Mouse (Mus musculus) brain, embryonic 18.5 days (tissue): ENCODE data around the gene Gm28635.
"Not testable (repeated sequence)": the region's sequence is repeated elsewhere in the genome, so short reads cannot be mapped to it uniquely, and the experiment has no call there.

Experiments used
- DNase-seq: peaks from one replicate; pipeline ENCODE4 v3.0.0-alpha.2; 2012; ENCODE audit warnings: low read depth, low spot score

The Gm28635 gene

DNA sequence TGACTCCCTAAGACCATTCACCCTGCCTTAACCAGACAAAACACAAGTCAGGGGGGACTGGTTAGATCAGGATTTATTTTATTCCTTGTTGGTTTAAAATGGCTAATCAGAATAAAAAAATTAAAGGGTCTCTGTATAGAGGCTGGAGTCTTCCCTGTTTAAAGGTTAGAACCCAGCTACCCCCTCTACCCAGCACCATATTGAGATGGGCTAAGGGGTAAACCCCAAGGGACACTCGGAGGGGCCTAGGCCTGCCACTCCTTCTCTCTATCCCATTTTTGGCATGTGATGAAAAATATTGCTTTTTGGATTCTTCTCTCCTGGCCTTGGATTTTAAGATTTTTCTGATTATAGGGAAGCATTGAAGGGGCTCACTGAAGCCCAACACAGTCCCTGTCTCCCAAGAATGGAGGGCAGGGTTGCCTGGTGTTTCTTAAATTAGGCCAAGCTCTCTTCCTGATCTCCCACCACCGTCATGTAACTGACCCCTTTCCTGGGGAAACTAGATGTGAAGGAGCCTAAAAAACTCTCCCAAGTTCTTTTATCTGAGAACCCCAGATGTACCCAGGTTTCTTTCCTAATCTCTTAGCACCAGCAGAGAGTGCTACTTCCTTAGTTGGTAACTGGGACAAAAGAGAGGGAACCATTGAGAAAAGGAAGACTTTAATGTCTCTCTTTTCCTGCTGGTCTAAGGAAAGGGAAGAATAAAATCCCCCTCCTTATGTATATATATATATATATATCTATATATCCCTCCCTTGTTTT lies 10.4 kb upstream of the Gm28635 start:
- DNase-seq: no peak

DNA sequence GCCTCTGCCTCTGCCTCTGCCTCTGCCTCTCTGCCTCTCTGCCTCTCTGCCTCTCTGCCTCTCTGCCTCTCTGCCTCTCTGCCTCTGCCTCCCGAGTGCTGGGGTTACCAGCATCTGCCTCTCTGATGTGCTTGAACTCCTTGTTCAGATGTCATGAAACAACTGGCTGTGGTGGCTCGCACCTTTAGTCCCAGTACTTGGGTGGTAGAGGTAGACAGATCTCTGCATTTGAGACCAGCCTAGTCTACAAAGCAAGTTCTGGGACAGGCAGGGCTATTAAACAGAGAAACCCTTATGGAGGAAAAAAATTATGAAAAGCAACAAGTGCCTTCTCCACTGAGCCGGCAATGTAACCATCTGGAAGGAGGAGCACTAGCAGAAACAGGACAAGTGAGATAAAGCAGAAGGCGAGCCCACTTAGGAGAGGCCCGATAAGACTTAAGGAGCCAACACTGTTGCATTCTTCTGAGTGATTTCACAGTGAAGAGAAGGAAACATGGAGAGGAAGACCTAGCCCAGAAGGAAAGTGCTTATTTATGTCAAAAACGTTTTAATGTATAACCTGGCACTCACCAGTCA lies 4.9 kb upstream of the Gm28635 start:
- DNase-seq: no peak

DNA sequence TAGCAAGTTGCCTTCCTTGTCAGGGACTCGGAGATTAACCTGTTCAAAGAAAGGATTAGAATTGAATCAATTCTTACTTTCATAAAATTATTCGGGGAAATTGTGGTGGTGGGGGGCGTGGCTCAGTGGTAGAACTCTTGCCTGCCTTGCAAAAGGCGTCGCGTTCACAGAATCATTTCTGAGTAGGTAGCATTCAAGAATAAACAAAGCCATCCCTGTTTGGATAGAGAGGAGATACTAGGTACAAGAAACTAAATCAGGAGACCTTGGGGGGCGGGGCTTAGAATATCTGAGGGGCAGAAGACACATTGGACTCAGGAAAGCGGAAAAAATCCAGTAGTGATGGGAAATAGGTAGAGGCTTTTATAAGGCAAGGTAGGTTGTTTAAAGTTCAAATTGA lies 1.2 kb upstream of the Gm28635 start, which contains the start of gene Tmx2:
Tmx2 (minus strand) TSS at position 125 of the 400 bp plus-strand sequence.
- no peak for DNase-seq

DNA sequence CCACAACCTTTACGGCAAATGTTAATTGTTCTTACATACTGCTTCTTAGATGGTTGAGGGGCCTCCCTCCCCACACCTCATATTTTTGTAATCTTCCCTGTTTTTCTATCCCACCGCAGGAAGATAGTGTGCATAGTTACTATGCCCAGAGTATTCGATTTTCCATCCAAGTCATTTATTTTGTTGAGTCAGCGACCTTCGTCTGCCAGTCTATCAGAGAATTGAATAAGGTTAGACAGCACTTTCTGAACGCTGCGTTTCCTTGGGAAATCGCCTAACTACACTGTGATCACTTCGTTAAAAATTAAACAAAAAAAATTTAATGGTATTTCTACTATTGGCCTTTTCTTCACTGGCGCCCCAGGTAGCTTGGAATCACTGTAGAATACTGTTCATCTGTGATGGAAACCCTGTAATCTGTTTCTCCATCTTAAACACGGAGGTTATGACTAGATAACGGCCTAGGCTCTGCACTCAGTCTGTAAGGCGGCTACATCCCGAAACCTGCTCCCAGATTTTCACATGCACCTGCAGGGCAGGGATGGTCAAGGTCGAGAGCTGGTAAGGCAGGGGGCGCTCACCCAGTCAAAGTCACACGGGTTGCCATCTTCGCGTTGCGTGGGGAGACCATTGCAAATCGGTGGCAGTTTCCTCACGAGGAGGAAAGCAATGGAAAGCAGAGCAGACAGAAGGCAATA lies 422 bp downstream of the Gm28635 start:
- DNase-seq: no peak

DNA sequence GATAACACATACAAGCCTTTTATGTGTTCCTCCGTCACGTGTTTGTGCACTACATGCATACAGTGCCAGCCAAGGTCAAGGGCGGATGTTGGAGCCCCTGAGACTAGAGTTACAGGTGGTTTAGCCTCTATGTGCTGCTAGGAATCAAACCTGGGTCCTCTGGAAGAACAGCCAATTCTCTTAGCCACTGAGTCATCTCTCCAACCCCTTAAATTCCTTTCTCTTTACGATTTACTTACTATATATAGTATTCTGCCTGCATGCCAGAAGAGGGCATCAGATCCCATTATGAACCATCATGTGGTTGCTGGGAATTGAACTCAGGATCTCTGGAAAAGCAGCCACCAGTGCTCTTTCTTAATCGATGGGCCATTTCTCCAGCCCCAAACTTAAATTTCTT lies 6.3 kb downstream of the Gm28635 start:
- DNase-seq: not testable (repeated sequence)

DNA sequence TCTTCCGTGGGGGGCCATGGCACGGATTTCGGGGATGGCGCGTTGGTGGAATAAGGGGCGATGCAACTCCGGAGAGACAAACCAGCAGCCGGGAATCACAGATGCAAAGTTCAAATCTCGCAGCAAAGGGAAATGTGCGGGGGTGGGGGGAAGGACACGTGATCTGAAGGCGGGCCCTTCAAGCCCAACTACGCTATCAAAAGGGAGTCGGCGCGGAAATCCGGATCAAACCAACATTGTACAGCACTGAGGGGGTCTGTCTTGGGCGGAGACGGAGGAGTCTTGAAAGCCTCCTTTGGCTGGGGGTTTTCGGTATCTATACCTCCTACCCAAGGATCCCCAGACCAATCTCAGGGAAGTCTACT lies 7.3 kb downstream of the Gm28635 start, which contains the start of gene Selenoh:
Selenoh (minus strand) TSS at position 202 of the 365 bp plus-strand sequence.
- DNase-seq: peak; percentile 93

DNA sequence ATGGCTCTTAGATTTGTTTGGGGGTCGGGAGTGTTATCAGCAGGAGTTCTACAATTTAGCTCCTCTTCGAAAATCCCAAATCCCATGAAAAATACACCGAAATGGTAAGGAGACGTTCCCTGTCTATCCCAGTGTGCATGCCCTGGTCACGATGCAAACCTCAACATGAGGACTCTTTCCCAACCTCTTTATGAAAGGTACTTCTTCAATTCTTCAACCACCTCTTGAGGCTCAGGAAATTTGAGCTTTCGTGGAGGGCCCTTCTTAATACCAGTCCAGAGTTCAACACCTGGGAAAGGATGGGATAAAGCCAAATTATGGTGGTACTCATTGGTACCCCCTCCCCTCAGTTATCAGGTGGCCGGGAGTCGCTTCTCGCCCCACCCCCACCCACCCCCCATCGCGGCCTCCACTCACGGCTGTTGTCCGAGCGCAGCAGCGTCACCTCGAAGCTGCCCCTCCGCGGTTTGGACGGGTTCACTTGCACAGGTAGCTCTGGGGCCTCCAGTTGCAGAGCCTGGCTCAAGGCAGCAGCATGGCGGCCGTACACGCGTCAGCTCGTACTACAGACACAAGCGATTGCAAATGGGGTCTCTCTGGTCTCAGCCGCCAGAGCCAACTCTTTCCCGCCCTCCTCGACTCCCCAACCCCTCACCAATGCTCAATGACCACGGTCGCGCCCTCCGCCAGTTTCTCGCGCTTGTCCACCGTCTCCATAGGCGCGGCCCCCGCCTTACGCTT lies 7.8 kb downstream of the Gm28635 start:
- DNase-seq: no peak

DNA sequence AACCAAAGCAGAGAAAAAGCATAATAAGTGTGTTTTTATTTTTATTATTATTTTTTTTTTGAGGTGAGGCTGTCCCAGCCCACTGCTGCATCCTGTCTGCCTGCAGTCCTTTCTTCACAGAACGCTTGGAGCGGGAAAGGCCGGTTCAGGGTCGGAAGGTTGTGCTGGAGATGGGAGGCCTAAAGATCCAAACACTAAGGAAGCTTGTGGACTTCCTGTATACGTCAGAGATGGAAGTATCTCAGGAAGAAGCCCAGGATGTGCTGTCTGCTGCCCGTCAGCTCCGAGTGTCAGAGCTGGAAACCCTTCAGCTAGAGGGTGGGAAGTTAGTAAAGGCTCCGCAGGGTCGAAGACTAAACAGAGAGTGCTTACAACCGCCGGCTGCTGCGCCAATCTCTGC lies 11.8 kb downstream of the Gm28635 start:
- DNase-seq: no peak

DNA sequence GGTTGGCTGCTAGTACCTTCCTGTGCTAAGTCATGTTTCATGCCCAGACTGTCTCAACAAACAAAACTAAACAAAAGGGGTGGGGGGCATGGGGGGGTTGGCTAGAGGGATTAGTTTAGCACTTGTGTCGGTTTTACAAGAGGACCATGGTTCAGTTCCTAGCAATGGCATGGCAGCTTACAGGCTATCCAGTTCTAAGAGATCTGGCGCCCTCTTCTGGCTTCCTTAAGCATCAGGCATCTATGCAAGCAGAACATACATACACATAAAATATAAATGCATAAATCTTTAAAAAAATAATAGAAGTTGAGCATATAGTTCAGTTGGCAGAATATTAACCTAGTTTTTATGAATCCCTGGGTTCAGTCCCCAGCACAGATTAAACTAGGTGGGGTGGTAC lies 15.0 kb downstream of the Gm28635 start:
- no peak for DNase-seq

DNA sequence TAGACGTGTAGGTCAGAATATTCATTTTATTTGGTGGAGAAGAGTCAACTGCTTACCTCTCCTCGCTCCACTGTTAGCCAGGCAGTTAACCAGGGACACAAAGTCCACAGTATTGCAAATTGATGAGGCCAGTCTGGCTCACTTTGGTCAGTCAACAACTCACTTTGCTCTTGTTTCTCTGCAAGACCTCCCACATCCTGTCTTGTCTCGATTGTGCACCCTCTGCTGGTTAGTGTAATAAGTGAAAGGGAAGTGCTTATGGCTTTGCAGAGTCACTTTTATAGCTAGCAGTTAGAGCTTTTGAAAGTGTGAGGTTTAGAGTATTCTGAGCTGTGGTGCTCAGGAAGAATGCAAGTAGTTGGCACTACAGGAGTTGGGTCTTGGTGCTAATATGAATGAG lies 17.6 kb downstream of the Gm28635 start:
- DNase-seq: no peak

DNA sequence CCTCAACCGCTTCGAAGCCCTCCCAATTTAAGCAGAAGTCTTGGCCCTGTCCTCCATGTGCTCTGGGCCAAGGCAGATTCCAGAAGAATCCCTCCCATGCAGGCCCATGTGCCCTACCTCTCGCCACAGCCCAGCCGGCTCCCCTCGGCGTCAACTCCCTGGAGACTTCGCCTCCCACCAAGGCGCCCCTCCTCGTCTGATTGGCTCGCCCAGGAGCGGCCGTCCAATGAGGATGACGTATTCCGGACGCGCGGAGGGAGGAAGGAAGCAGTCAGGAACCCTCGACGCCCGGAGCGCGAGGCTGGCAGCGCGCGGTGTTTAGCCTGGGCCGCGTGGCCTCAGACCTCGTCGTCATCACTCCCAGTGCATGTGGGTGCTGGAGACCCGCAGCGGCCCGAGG lies 19.0 kb downstream of the Gm28635 start, which contains the start of gene Btbd18:
Btbd18 (plus strand) TSS at position 274 of the 400 bp plus-strand sequence.
- no peak for DNase-seq

DNA sequence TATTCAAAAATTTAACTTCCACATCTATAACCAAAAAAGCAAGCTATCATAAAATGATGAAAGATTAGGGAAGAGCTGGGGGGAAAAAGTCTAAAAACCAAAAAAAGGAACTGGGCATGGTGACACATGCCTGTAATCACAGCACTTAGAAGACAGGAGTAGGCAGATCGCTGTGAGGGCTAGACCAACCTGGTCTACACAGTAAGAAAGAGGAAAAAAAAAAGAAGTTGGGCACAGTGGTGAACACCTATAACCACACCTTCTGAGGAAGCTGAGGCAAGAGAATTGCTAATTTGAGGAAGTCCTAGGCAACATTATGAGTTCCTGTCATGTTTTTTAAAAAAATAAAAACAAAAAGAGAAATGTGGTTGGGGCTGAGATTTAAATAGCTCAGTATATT lies 22.0 kb downstream of the Gm28635 start:
- no peak for DNase-seq

DNA sequence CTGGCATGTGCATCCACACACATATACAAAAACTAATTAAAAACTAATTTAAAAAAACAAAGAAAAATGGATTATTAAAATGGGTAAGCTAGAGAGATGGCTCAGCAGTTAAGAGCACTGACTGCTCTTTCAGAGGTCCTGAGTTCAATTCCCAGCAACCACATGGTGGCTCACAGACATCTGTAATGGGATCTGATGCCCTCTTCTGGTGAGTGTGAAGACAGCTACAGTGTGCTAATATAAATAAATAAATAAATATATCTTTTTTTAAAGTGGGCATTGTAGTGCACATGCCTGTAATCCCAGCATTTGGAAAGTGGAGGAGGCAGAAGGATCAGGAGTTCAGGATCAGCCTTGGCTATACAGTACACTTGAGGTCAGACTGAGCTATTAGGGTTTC lies 24.5 kb downstream of the Gm28635 start:
- no peak for DNase-seq

DNA sequence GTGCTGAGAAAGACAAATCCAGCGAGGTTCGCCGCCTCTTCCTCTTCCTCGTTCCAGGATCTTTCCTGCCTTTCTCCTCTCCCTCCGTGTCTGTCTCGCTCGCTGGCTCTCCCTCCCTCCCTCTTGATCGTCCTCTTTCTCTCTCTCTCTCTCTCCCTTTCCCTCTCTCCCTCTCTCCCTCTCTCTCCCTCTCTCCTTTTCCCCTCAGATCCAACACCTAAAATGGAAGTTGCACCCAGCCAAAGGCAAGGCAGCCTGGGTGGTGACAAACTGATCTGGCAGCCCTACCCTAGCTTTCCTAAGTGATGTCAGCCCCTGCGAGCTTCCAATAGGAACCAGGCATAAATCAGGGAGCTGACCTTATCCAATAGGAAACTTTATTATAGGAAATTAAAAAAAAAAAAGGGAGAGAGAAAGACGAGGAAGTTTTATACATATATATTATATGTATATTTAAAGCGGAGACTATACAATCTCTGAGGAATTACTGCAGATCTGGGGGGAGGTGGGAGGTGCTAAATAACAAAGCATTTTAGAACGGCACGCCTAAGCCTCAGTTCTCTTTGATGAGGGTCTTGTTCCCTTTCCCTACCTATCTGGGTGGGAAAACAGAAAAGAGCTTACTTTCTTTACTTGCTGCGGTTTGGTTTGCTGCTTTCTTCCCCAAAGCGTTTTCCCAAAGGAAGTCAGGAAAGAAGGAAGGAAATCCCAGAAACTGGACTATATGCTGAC lies 27.2 kb downstream of the Gm28635 start, which contains the start of gene Ctnnd1:
Ctnnd1 (minus strand) TSS at position 302 of the 732 bp plus-strand sequence.
- DNase-seq: peak; percentile 93

DNA sequence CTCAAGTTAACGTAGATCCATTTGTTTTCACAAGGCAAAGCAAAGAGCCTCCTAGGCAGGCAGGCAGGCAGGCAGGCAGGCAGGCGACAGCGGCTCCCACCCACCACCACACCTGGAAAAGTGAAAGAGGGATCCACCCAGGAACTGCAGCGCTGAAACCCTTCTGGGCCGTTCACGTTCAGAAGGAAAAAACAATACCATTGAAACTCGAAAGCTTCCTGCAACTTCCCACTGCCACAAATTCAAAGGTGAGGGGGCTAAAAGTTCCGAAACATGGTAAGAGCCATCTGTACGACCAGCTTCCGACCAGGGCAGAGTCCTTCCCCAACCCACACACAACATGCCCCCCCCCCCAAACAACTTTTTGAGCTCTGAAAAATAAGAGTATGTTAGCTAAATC lies 28.2 kb downstream of the Gm28635 start:
- no peak for DNase-seq

DNA sequence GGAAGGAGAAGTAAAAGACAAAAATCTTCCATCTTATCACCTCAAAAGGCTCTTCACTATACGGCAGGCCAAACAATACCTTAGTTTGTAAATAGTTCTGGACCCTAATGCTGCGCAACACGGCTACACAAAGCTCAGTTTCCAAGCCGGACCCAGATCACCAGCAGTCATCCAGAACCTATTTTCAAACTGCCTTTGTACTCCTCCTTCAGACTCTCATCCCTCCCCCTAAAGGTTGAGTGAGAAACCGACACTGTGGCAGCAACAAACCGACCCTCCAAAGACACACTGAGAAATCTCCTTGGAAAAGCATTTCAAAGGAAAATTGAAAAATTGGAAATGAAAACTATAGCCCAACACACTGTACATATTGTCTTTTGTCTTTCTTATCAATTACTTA lies 29.5 kb downstream of the Gm28635 start:
- DNase-seq: no peak

DNA sequence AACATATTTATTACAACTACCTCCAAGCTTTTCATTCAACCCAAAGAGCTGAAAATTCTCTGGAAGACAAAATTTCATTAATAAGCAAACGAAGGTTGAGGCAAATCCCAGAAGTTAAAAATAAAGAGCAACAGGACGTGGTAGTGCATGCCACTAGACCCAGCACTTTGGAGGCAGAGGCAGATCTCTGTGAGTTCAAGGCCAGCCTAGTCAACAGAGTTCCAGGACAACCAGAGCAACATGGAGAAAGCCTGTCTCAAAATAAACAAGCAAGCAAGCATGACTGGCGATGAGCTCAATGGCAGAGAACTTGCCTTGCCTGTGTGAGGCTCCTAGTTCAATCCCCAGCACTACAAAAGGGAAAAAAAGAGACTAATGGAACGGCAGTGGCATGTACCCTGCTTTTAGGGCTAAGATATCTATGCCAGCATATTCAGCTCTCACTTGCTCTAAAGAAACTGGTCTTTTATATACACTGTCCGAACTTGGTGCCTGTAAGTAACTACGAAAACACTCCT lies 30.7 kb downstream of the Gm28635 start:
- DNase-seq: no peak

DNA sequence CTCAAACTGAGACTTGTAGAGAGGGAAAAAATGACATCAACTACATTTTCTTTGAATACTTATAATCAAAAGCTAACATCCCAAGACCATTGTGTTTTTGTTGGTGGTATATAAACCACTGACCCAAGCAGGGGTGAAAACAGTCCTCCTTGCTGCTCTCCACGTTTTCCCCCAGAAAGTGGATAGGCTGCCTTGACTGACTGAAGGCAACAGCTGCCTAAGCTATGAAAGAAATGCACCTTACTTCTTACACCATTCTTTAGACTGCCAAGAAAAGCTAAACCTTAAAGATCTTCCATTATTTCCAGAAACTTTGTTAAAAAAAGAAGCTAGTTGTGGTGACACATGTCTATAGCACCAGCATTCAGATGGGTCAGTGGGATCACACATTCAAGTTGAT lies 31.7 kb downstream of the Gm28635 start:
- no peak for DNase-seq

DNA sequence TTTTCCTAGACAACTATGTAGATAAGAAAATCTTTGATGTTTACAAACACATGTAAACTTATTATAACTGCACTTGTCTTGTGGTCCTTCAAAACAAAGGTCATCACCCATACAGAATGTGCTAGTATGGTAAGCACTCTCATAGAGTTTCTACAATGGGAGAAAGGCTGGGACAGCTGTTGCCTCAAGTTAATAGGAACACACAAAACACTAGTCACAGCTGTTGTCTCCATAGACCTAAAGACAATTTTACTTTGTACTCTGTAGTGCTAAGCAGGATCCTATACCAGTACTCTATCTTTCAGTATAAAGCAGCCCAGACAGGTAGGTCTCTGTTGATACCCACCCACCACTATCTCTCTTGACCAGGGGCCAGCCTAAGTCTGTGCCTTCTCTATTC lies 37.0 kb downstream of the Gm28635 start:
- DNase-seq: no peak

DNA sequence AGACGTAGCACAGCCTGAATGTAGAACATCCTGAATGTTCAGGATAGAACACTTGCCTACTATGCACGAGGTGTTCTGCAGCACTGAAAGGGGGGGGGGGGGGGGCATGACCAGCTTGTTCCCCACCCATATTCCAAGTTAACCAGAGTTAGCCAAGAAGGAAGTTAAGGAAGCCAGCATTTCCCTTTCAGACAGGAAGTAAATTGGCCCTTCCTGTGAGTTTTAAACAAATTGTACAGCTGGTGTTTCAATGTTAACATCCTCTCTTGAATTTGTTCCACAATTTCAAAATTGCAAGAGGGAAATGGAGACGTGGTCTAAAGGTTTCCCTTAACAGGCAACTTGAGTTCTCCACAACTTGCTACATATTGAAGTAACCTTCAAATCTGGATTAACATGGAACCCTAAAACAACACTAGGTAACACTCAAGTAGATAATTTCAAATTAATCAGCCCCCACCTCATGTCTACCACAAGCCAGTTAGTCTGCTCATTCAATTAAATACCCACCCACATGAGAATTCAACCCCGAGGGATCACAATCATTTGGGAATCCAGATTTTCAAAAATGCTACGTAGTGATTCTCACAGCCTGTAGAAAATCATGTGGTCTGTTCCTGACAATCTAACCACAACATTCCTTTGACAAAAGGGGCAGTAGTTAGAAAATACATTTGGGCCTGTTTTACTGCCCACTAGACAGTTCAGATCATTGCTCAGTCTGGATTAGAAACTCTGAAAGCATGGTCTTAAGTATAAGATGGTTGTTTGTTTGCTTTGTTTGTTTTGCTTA lies 39.2 kb downstream of the Gm28635 start:
- DNase-seq: no peak
